Mouse (Mus musculus) brain, embryonic 14.5 days (tissue): ENCODE measurements at regions not wholly inside any gene's neighbourhood (a gene's known extent, or its start where the extent isn't known, plus 50 kb on each side); places are given as distances from the start of the nearest gene placed in this dataset.

Experiments used
- CTCF ChIP-seq: fragments of 200-500 bp; IDR thresholded peaks from 2 replicates; pipeline ENCODE4 v1.5.1; 2012; ENCODE audit warnings: inconsistent platforms, mild to moderate bottlenecking, moderate library complexity, borderline replicate concordance; ENCODE audit not compliant: insufficient read depth, insufficient read length; ENCODE audit errors: extremely low read depth
- POLR2A ChIP-seq: fragments of 200-500 bp; IDR thresholded peaks from 2 replicates; pipeline ENCODE4 v1.6.1; 2012; ENCODE audit warnings: mild to moderate bottlenecking, inconsistent platforms, borderline replicate concordance; ENCODE audit not compliant: poor library complexity, insufficient read depth, insufficient read length, severe bottlenecking; ENCODE audit errors: extremely low read depth

GRCm38 (mm10) chr17:73044918-73045580, 62.7 kb upstream of the Lclat1 start:
- no peak for TF ChIP-seq POLR2A
- no peak for TF ChIP-seq CTCF
